Mouse (Mus musculus) MEL (cell line): ENCODE results near the gene Ovol2.

Source experiments
- CTCF ChIP-seq, 3 experiments: IDR thresholded peaks in 2 of 3; conservative IDR thresholded peaks in 1 of 3; 2 replicates each; pipeline ENCODE4 v1.5.1; 2011 to 2012; ENCODE audit warnings: low read length in 3 of 3, low read depth in 2 of 3, mild to moderate bottlenecking in 2 of 3, improper control_type of control experiment in 1 of 3, inconsistent platforms in 1 of 3, mixed read lengths in 1 of 3, moderate library complexity in 1 of 3; ENCODE audit not compliant: control insufficient read depth in 1 of 3, insufficient read depth in 1 of 3, poor library complexity in 1 of 3, severe bottlenecking in 1 of 3
- ETS1 ChIP-seq: IDR thresholded peaks from 2 replicates; pipeline ENCODE4 v1.6.1; 2012; ENCODE audit warnings: low read depth, mild to moderate bottlenecking, inconsistent platforms, low read length, improper control_type of control experiment, moderate library complexity
- JUND ChIP-seq: IDR thresholded peaks from 2 replicates; pipeline ENCODE4 v1.6.1; 2011; ENCODE audit warnings: low read depth, mild to moderate bottlenecking, improper control_type of control experiment, low read length
- POLR2A ChIP-seq, 2 experiments: IDR thresholded peaks; 2 replicates each; pipeline ENCODE4 v1.6.1; 2011 to 2012; ENCODE audit warnings: low read length in 2 of 2, mild to moderate bottlenecking in 2 of 2, control low read depth in 1 of 2, improper control_type of control experiment in 1 of 2, low read depth in 1 of 2, moderate library complexity in 1 of 2; ENCODE audit not compliant: control insufficient read depth in 1 of 2, insufficient read depth in 1 of 2, poor library complexity in 1 of 2
- USF1 ChIP-seq: IDR thresholded peaks from 2 replicates; pipeline ENCODE4 v1.6.1; 2014; ENCODE audit warnings: low read depth, mild to moderate bottlenecking, inconsistent platforms, low read length, improper control_type of control experiment, moderate library complexity
- USF2 ChIP-seq, 2 experiments: IDR thresholded peaks; 2 replicates each; pipeline ENCODE4 v1.6.1; 2011 to 2012; ENCODE audit warnings: improper control_type of control experiment in 2 of 2, low read length in 2 of 2, borderline replicate concordance in 1 of 2, inconsistent platforms in 1 of 2, low read depth in 1 of 2, mild to moderate bottlenecking in 1 of 2; ENCODE audit not compliant: insufficient read depth in 1 of 2
- ZC3H11A ChIP-seq: IDR thresholded peaks from 2 replicates; pipeline ENCODE4 v1.6.1; 2012; ENCODE audit warnings: low read depth, mild to moderate bottlenecking, inconsistent platforms, low read length, improper control_type of control experiment
- ZMIZ1 ChIP-seq: IDR thresholded peaks from 2 replicates; pipeline ENCODE4 v1.6.1; 2012; ENCODE audit warnings: low read depth, mild to moderate bottlenecking, inconsistent platforms, low read length, improper control_type of control experiment, moderate library complexity

- no peak for TF ChIP-seq POLR2A (IDR thresholded peaks at IDR 0.05; ENCODE audit: control insufficient read depth in 1 of 2, insufficient read depth in 1 of 2, low read depth in 1 of 2, low read length in 2 of 2, poor library complexity in 1 of 2)
- no peak for TF ChIP-seq USF1
- TF ChIP-seq ZMIZ1 = no peak
- no peak for TF ChIP-seq JUND
- no peak for TF ChIP-seq ZC3H11A
- no peak for TF ChIP-seq USF2 (IDR thresholded peaks at IDR 0.05; ENCODE audit: borderline replicate concordance in 1 of 2, insufficient read depth in 1 of 2, low read depth in 1 of 2, low read length in 2 of 2)
- no peak for TF ChIP-seq CTCF (IDR thresholded peaks at IDR 0.05 in 2 of 3, conservative IDR thresholded peaks at IDR 0.05 in 1 of 3; ENCODE audit: control insufficient read depth in 1 of 3, insufficient read depth in 1 of 3, low read depth in 2 of 3, low read length in 3 of 3, poor library complexity in 1 of 3, severe bottlenecking in 1 of 3)
- TF ChIP-seq ETS1 = no peak
These were observed 20.6 kb downstream of the Ovol2 start for GRCm38 (mm10) chr2:144311372-144311771.
